Mouse (Mus musculus): ENCODE data around the gene Mtg1. TPM values are rescaled to one million over a fixed set of nuclear protein-coding genes. Genes with fewer than 3 reads are reported as not detected.
"Not testable (repeated sequence)": the region's sequence is repeated elsewhere in the genome, so short reads cannot be mapped to it uniquely, and the experiment has no call there.

The Mtg1 gene
- polyA plus RNA-seq, 1 experiment from 2014 or later = 28.9 TPM

DNA sequence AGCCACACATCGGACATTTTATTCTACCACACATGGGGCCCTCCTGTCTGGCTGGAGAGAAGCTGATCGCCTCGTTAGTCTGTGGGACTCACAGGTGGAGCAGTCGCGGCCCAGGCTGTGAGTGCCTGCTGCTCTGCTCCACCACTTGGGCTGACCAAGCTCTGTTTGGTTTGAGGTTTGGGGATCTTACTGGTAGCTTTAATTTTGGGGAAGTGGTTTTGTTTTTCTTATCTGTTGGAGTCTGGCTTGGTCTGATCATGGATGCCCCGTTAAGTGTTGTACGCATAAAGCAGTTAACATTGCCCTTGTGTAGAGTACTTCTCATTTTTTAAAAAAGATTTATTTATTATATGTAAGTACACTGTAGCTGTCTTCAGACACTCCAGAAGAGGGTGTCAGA lies 3.3 kb upstream of the Mtg1 start:
- not testable (repeated sequence) for H3K4me2 ChIP-seq; H3K9me3 ChIP-seq; H3K27ac ChIP-seq; H3K9ac ChIP-seq; H3K4me1 ChIP-seq; H3K4me3 ChIP-seq (replicated peaks); ATAC-seq (ENCODE audit: low FRiP score); H3K27me3 ChIP-seq; H3K36me3 ChIP-seq (replicated peaks)
- WGBS = 90% methylated on average over 7 of the region's 7 CpGs

DNA sequence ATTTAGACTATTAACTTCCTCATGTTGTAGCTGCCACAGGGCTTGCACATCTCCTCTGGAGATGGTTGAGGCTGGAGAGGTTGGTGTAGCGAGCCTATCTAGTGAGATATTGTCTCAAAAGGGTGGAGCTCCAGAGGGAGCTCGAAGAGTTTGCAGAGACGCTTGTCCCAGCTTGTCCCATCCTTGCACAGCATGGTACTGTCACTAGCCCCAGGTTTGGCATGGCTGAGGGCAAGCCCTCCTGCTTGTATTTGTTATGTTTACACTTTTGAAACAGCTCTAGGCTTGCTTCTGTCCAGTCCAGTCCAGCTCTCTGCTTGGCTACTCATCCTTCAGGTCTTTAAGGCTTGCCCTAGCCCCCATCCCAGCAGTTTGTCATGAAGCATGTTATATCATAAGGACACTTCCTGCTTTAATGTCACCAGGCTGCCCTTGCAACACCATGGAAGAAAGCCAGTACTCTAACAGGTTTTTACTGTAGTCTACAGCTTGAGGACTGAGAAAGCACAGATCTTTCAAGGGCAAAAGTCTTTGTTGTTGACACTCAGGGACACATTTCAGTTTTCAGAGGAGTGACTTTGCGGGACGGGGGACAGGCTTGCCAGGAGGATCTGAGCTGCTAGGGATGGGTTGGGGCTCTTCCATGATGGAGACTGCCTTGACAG lies 2.1 kb upstream of the Mtg1 start:
- no peak overlapping the region for H3K27ac ChIP-seq
- H3K9me3 ChIP-seq = no peaks in the 10 kb centered on the region
- ATAC-seq (ENCODE audit: low FRiP score) = no peak
- no peak overlapping the region for H3K4me2 ChIP-seq
- 94% methylated on average over 5 of the region's 5 CpGs for WGBS
- H3K4me1 ChIP-seq = peaks cover 7% of the 10 kb centered on the region
- H3K27me3 ChIP-seq = no peaks in the 10 kb centered on the region
- H3K9ac ChIP-seq = no peak overlapping the region
- no peak overlapping the region for H3K4me3 ChIP-seq (replicated peaks)
- H3K36me3 ChIP-seq (replicated peaks) = peaks cover under 1% of the 10 kb centered on the region; the same call in 1 of the 2 replicates

DNA sequence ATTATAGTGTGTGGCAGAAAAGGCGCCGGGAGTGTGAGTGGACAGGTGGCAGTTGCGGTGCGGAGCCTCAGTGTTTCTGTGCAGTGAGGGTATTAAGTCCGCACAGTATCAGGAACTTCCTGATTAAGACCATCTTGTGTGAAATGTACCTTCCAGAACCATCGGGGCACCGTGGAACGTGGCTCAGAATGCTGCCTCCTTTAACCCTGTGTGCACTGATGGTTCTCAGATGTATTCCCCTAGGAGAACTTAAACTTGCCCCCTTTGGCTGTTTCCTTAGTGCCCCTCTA lies 602 bp downstream of the Mtg1 start:
- H3K4me2 ChIP-seq = peak overlapping the region; percentile 89
- H3K27me3 ChIP-seq = no peaks in the 10 kb centered on the region
- H3K4me1 ChIP-seq = peaks cover 7% of the 10 kb centered on the region
- WGBS = 2% methylated on average over 8 of the region's 8 CpGs
- peak overlapping the region; percentile 84 for H3K9ac ChIP-seq
- H3K27ac ChIP-seq = 0 out of 2 replicates have a peak overlapping the region, but pooled peaks have one; percentile 63
- peak overlapping the region; percentile 68 for H3K4me3 ChIP-seq (replicated peaks)
- no peaks in the 10 kb centered on the region for H3K36me3 ChIP-seq (replicated peaks)
- H3K9me3 ChIP-seq = no peaks in the 10 kb centered on the region
- no peak for ATAC-seq (ENCODE audit: low FRiP score)

GRCm38 (mm10) chr7:140141350-140141749 lies 4.0 kb downstream of the Mtg1 start:
- H3K9me3 ChIP-seq = no peaks in the 10 kb centered on the region
- no peak overlapping the region for H3K4me2 ChIP-seq
- no peak overlapping the region for H3K9ac ChIP-seq
- H3K36me3 ChIP-seq (replicated peaks) = no peaks in the 10 kb centered on the region; the same call in 1 of the 2 replicates
- no peaks in the 10 kb centered on the region for H3K27me3 ChIP-seq
- H3K4me3 ChIP-seq (replicated peaks) = no peak overlapping the region
- WGBS = 5% methylated on average over 14 of the region's 14 CpGs
- ATAC-seq (ENCODE audit: low FRiP score) = no peak; the same call in 1 of the 2 replicates
- peaks cover 7% of the 10 kb centered on the region for H3K4me1 ChIP-seq
- no peak overlapping the region for H3K27ac ChIP-seq

DNA sequence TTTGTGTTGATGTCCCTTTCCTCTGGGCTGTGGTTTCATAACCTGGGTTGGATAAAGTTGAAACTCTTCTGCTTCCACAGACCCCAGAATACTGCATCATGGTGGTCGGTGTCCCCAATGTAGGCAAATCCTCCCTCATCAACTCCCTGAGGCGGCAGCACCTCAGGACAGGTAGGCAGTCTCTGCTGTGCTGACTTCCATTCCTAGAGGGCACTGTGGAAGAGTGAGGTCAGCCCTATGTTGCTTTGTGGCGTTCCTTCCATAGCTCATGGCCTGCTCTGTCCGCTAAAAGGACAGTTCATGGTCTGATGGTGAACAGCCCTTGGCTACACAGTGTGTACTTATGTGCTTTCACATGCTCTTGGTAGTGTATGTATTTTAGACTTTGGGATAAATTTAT lies 7.2 kb downstream of the Mtg1 start:
- H3K9me3 ChIP-seq = no peaks in the 10 kb centered on the region
- H3K27ac ChIP-seq = no peak overlapping the region
- H3K9ac ChIP-seq = no peak overlapping the region
- no peaks in the 10 kb centered on the region for H3K4me1 ChIP-seq
- H3K4me2 ChIP-seq = no peak overlapping the region
- H3K36me3 ChIP-seq (replicated peaks) = no peaks in the 10 kb centered on the region; the same call in none of the 2 replicates
- no peaks in the 10 kb centered on the region for H3K27me3 ChIP-seq
- 84% methylated on average over 4 of the region's 4 CpGs for WGBS
- H3K4me3 ChIP-seq (replicated peaks) = no peak overlapping the region
- ATAC-seq (ENCODE audit: low FRiP score) = no peak

DNA sequence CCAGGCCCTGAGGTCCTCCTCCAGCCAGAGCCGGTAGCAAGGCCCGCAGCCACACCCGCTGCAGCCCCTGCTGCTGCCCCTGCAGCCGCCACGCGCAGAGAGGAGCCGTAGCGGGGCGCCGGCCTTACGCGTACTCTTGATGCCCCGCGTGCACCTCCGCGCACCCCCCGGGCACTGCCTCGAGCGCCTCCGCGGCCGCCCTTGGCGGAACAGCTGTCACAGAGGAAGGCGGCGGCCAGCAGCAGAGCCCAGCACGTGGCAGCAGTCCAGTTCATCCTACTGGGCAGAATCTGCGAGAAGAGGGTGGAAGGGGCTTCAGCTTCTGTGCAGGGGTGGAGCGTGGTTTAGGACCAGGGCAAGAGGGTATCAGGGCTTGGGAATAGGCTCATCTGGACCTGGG lies 16.0 kb downstream of the Mtg1 start:
- H3K36me3 ChIP-seq (replicated peaks) = 0 out of 2 replicates have a peak, but pooled peaks cover 4% of the 10 kb centered on the region
- H3K27ac ChIP-seq = no peak overlapping the region
- H3K4me3 ChIP-seq (replicated peaks) = peak overlapping the region; percentile 25; the same call in 1 of the 2 replicates
- H3K4me2 ChIP-seq = peak overlapping the region; percentile 55
- peak overlapping the region; percentile 26; the same call in 1 of the 2 replicates for H3K9ac ChIP-seq
- ATAC-seq (ENCODE audit: low FRiP score) = peak; percentile 9; the same call in 1 of the 2 replicates
- peaks cover 20% of the 10 kb centered on the region for H3K4me1 ChIP-seq
- no peaks in the 10 kb centered on the region for H3K9me3 ChIP-seq
- H3K27me3 ChIP-seq = peaks cover 47% of the 10 kb centered on the region
- 8% methylated on average over 28 of the region's 28 CpGs for WGBS

- 20% methylated on average over 4 of the region's 4 CpGs for WGBS
- peak; percentile 42; the same call in 1 of the 2 replicates for ATAC-seq (ENCODE audit: low FRiP score)
- Histone ChIP-seq H3K9me3 (no peaks in the 10 kb centered on the region), H3K9ac (peak overlapping the region; percentile 26; the same call in 1 of the 2 replicates), H3K4me2 (peak overlapping the region; percentile 55), H3K36me3 (replicated peaks) (0 out of 2 replicates have a peak, but pooled peaks cover 4% of the 10 kb centered on the region), H3K4me1 (peaks cover 20% of the 10 kb centered on the region), H3K27ac (no peak overlapping the region), H3K4me3 (replicated peaks) (peak overlapping the region; percentile 37; the same call in 1 of the 2 replicates), H3K27me3 (peaks cover 50% of the 10 kb centered on the region)
Measured at GRCm38 (mm10) chr7:140153829-140154217, 16.5 kb downstream of the Mtg1 start.

DNA sequence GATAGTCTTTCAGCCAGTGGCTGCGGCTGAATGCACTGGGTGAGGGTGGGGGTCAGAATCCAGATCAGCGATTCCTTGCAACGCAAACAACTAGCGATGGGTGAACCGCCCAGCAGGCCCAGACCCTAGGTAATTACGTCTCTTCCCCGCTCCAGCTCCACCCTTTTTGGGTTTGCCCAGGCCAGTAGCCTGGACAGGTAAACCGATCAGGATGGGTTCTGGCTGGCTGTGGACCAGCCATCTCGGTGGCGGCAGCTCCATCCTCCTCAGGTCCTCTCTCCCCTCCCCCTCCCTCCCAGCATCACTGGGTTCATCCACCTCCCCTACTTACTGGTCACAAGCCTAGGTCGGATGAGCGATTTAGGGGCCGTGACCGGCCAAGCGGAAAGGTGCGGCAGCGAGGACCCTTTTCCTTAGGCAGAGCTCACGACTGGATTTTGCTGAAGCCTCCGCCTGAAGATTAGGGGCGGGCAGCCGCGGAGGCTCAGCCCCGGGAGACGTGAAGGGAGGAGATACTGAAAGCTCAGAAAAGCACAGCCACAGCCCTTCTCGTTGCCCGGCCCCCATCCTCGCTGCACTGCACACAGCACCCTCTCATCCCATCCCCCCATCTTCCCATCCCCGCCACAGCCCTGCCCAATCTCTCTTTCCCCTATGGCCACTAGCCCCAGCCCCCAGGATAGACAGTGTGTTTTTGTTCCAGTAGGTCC lies 17.0 kb downstream of the Mtg1 start, which contains the start of gene Sprn:
TSS of gene Sprn (minus strand) at position 660 of the 710 bp plus-strand sequence.
- Histone ChIP-seq H3K9me3 (no peaks in the 10 kb centered on the region), H3K27me3 (peaks cover 53% of the 10 kb centered on the region), H3K27ac (no peak within 1 kb of the TSS), H3K4me1 (peaks cover 20% of the 10 kb centered on the region), H3K4me3 (replicated peaks) (peak within 1 kb of the TSS; percentile 37), H3K4me2 (peak within 1 kb of the TSS; percentile 55), H3K36me3 (replicated peaks) (0 out of 2 replicates have a peak, but pooled peaks cover 4% of the 10 kb centered on the region), H3K9ac (peak within 1 kb of the TSS; percentile 53)
- 4% methylated on average over 28 of the region's 28 CpGs for WGBS
- ATAC-seq (ENCODE audit: low FRiP score) = peak; percentile 61

DNA sequence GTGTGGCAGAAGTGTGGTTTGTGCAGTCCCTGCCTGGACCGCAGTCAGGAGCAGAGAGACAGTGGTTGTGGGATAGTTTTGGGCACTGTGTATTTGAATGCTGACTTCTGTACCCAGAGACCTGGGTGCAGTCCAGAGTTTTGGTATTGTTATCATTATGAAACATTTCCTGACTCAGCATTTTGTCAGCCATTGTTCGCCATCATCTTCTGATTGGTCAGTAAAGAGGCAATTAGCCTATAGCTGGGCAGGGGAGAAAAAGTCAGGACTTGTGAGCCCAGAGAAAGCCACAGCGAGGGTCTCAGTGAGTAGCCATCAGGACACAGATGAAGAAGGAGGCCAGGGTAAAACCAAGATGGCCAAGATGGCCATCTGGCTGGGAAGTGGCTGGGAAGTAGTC lies 23.0 kb downstream of the Mtg1 start:
- H3K27me3 ChIP-seq = peaks cover 19% of the 10 kb centered on the region; the same call in 1 of the 2 replicates
- no peaks in the 10 kb centered on the region for H3K4me1 ChIP-seq
- no peak overlapping the region for H3K4me2 ChIP-seq
- no peak overlapping the region for H3K4me3 ChIP-seq (replicated peaks)
- H3K36me3 ChIP-seq (replicated peaks) = no peaks in the 10 kb centered on the region
- WGBS = 86% methylated on average over 3 of the region's 3 CpGs
- no peaks in the 10 kb centered on the region for H3K9me3 ChIP-seq
- H3K9ac ChIP-seq = no peak overlapping the region
- ATAC-seq (ENCODE audit: low FRiP score) = no peak
- no peak overlapping the region for H3K27ac ChIP-seq

DNA sequence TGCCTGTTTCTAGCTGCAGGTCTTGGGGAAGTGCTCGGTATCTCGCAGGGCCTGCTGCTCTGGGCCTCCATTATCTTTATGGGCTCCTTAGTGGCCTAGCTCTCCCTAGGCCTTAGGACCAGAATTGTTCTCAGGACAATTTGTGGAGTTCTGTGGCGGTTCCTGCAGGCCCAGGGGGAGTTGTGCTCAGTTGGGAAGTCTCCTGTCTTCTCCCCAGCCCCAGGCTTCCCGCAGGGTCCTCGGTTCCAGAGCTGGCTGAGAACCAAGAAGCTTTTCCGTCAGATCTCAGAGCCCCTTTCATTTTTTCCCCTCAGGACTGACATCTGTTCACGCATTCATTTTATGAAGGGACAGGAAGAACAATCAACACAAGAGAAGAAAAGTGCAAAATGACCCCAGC lies 27.3 kb downstream of the Mtg1 start, which contains the start of gene Olfr522:
TSS of gene Olfr522 (minus strand) at position 101 of the 400 bp plus-strand sequence.
- no peaks in the 10 kb centered on the region for H3K9me3 ChIP-seq
- H3K27me3 ChIP-seq = no peaks in the 10 kb centered on the region
- no peak for ATAC-seq (ENCODE audit: low FRiP score)
- WGBS = 78% methylated on average over 7 of the region's 7 CpGs
- H3K9ac ChIP-seq = no peak within 1 kb of the TSS
- no peak within 1 kb of the TSS for H3K4me2 ChIP-seq
- no peak within 1 kb of the TSS for H3K27ac ChIP-seq
- no peaks in the 10 kb centered on the region for H3K36me3 ChIP-seq (replicated peaks)
- no peak within 1 kb of the TSS for H3K4me3 ChIP-seq (replicated peaks)
- no peaks in the 10 kb centered on the region for H3K4me1 ChIP-seq

DNA sequence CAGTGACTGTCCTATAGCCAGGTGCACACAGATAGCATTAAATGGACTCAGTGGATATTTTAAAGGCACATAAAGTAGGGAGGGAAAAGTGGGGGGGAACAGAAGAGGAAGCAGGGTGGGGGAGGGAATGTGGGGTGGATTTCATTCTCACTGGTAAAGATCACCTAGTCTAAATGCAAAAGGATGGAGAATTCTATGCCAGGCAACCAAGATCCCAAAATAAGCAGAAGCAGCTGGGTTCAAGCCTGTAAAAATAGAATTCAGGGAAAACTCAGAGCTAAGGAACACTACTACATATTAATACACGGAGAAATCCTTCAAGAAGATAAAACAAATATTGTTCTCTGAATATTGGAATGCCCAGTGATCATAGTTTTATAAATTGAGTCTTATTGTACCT lies 30.6 kb downstream of the Mtg1 start:
- no peak overlapping the region for H3K27ac ChIP-seq
- no peak overlapping the region for H3K4me2 ChIP-seq
- 82% methylated on average over 1 of the region's 1 CpGs for WGBS
- no peaks in the 10 kb centered on the region for H3K9me3 ChIP-seq
- no peaks in the 10 kb centered on the region for H3K36me3 ChIP-seq (replicated peaks)
- H3K27me3 ChIP-seq = no peaks in the 10 kb centered on the region
- no peak overlapping the region for H3K4me3 ChIP-seq (replicated peaks)
- H3K9ac ChIP-seq = no peak overlapping the region
- H3K4me1 ChIP-seq = no peaks in the 10 kb centered on the region
- ATAC-seq (ENCODE audit: low FRiP score) = no peak

GRCm38 (mm10) chr7:140169386-140169785 lies 32.0 kb downstream of the Mtg1 start:
- no peak overlapping the region for H3K4me3 ChIP-seq (replicated peaks)
- no peak for ATAC-seq (ENCODE audit: low FRiP score)
- WGBS = 86% methylated on average over 4 of the region's 4 CpGs
- H3K4me1 ChIP-seq = no peaks in the 10 kb centered on the region
- H3K27me3 ChIP-seq = no peaks in the 10 kb centered on the region
- H3K9me3 ChIP-seq = no peaks in the 10 kb centered on the region
- H3K4me2 ChIP-seq = no peak overlapping the region
- H3K27ac ChIP-seq = no peak overlapping the region
- H3K9ac ChIP-seq = no peak overlapping the region
- no peaks in the 10 kb centered on the region for H3K36me3 ChIP-seq (replicated peaks)

Measured in forebrain, embryonic 12.5 days (tissue).